Mouse (Mus musculus) embryonic facial prominence, embryonic 14.5 days (tissue): ENCODE measurements at regions not wholly inside any gene's neighbourhood (a gene's known extent, or its start where the extent isn't known, plus 50 kb on each side); places are given as distances from the start of the nearest gene placed in this dataset.

Experiments
- ATAC-seq: fragments of 200-750 bp; cut with Nextera tagmentation; 2 replicates; pipeline ENCODE4 v1.8.0; 2017; ENCODE audit warnings: low read depth, moderate number of reproducible peaks, moderate TSS enrichment
- DNase-seq: peaks from one replicate; pipeline ENCODE4 v3.0.0-alpha.2; 2015; ENCODE audit warnings: low spot score
- H3K27ac ChIP-seq: fragments of 300-500 bp; sonication (generic); replicated peaks from 2 replicates; pipeline ENCODE4 v1.5.1; 2014; ENCODE audit warnings: low read depth, mild to moderate bottlenecking, low read length, moderate library complexity
- H3K27me3 ChIP-seq: fragments of 300-500 bp; sonication (generic); replicated peaks from 2 replicates; pipeline ENCODE4 v1.6.1; 2014; ENCODE audit warnings: low read length; ENCODE audit not compliant: control insufficient read depth, insufficient read depth
- H3K36me3 ChIP-seq: fragments of 300-500 bp; sonication (generic); 2 replicates; pipeline ENCODE4 v1.6.1; 2014; ENCODE audit warnings: low read length, mixed read lengths; ENCODE audit not compliant: control insufficient read depth, insufficient read depth
- H3K4me1 ChIP-seq: fragments of 300-500 bp; sonication (generic); 2 replicates; pipeline ENCODE4 v1.6.1; 2014; ENCODE audit warnings: antibody characterized with exemption, low read length; ENCODE audit not compliant: control insufficient read depth, insufficient read depth
- H3K4me2 ChIP-seq: fragments of 300-500 bp; sonication (generic); 2 replicates; pipeline ENCODE4 v1.6.1; 2014; ENCODE audit warnings: low read depth, mild to moderate bottlenecking, low read length, moderate library complexity, mixed read lengths
- H3K4me3 ChIP-seq: fragments of 300-500 bp; sonication (generic); 2 replicates; pipeline ENCODE4 v1.5.1; 2014; ENCODE audit warnings: low read depth, mild to moderate bottlenecking, low read length
- H3K9ac ChIP-seq: fragments of 300-500 bp; sonication (generic); 2 replicates; pipeline ENCODE4 v1.6.1; 2014; ENCODE audit warnings: low read depth, mild to moderate bottlenecking, low read length, moderate library complexity, mixed read lengths
- H3K9me3 ChIP-seq: fragments of 300-500 bp; sonication (generic); 2 replicates; pipeline ENCODE4 v1.6.1; 2016; ENCODE audit warnings: low read length; ENCODE audit not compliant: control insufficient read depth
- WGBS: fragments of 180-500 bp; shearing (Covaris S2); extraction: QIAGEN DNeasy Blood & Tissue Kit; methylation state at CpG from one replicate; pipeline ENCODE4 v1.1.7; 2014; 5-methylcytosine and 5-hydroxymethylcytosine counted together

DNA sequence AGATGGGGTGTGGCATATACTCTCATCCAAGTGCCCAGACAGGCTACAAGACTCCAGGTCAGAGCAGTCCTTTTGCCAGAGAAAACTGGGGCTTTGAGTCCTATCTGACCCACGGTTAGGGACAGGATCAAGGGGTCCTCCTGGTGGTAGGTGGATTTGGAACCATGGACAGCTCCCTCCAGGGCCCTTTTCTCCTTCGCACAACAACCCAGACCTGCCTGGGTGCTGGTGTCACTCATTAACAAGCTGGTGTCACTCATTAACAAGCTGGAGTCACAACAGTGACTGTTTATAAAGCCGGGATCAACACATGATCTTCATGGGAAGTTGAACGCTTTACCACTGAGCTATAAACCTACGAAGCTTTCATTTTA lies 108.5 kb upstream of the Thy1 start:
- H3K4me3 ChIP-seq = no peak overlapping the region
- ATAC-seq (no peak), DNase-seq (no peak)
- H3K27ac ChIP-seq = no peak overlapping the region
- no peak overlapping the region for H3K4me2 ChIP-seq
- 20% methylated on average over 5 of the region's 5 CpGs for WGBS
- H3K27me3 ChIP-seq = peaks cover 8% of the 10 kb centered on the region
- no peaks in the 10 kb centered on the region for H3K36me3 ChIP-seq
- no peaks in the 10 kb centered on the region for H3K9me3 ChIP-seq
- H3K9ac ChIP-seq = no peak overlapping the region
- H3K4me1 ChIP-seq = no peaks in the 10 kb centered on the region

- Histone ChIP-seq H3K9me3 (no peaks in the 10 kb centered on the region), H3K4me1 (no peaks in the 10 kb centered on the region), H3K27me3 (peaks cover 4% of the 10 kb centered on the region), H3K4me3 (no peak overlapping the region), H3K4me2 (no peak overlapping the region), H3K36me3 (no peaks in the 10 kb centered on the region), H3K27ac (no peak overlapping the region), H3K9ac (no peak overlapping the region)
- WGBS = 67% methylated on average over 11 of the region's 11 CpGs
- ATAC-seq = no peak
- no peak for DNase-seq
These were observed 103.8 kb upstream of the Thy1 start for GRCm38 (mm10) chr9:43939336-43939735.

DNA sequence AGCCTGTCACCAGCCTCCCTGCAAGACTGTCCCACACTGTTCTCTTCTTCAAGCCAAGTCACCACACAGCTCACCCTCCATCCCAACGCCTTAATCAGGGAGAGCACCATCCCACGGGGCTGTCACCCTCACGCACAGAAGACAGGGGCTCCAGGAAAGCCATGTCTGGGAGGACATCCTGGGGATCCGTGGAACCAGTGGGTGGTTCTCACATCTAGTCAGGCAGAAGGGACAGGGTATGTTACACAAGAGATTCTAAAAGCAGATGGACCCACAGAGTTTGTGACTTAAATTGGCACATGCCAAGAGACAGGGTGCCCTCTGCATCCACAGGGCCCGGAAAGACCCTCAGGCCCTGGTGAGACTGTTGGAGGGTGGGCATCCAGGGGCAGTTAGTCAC lies 101.0 kb upstream of the Thy1 start:
- H3K9me3 ChIP-seq = no peaks in the 10 kb centered on the region
- no peaks in the 10 kb centered on the region for H3K27me3 ChIP-seq
- no peaks in the 10 kb centered on the region for H3K4me1 ChIP-seq
- H3K36me3 ChIP-seq = no peaks in the 10 kb centered on the region
- no peak overlapping the region for H3K4me2 ChIP-seq
- H3K9ac ChIP-seq = no peak overlapping the region
- ATAC-seq = no peak
- WGBS = 70% methylated on average over 5 of the region's 5 CpGs
- no peak overlapping the region for H3K4me3 ChIP-seq
- H3K27ac ChIP-seq = no peak overlapping the region
- no peak for DNase-seq

GRCm38 (mm10) chr9:43943522-43943921 lies 99.7 kb upstream of the Thy1 start:
- H3K4me3 ChIP-seq = no peak overlapping the region
- H3K36me3 ChIP-seq = no peaks in the 10 kb centered on the region
- H3K4me2 ChIP-seq = no peak overlapping the region
- H3K27ac ChIP-seq = no peak overlapping the region
- no peaks in the 10 kb centered on the region for H3K9me3 ChIP-seq
- H3K9ac ChIP-seq = no peak overlapping the region
- 28% methylated on average over 6 of the region's 6 CpGs for WGBS
- no peaks in the 10 kb centered on the region for H3K27me3 ChIP-seq
- no peak for DNase-seq
- ATAC-seq = no peak
- no peaks in the 10 kb centered on the region for H3K4me1 ChIP-seq

DNA sequence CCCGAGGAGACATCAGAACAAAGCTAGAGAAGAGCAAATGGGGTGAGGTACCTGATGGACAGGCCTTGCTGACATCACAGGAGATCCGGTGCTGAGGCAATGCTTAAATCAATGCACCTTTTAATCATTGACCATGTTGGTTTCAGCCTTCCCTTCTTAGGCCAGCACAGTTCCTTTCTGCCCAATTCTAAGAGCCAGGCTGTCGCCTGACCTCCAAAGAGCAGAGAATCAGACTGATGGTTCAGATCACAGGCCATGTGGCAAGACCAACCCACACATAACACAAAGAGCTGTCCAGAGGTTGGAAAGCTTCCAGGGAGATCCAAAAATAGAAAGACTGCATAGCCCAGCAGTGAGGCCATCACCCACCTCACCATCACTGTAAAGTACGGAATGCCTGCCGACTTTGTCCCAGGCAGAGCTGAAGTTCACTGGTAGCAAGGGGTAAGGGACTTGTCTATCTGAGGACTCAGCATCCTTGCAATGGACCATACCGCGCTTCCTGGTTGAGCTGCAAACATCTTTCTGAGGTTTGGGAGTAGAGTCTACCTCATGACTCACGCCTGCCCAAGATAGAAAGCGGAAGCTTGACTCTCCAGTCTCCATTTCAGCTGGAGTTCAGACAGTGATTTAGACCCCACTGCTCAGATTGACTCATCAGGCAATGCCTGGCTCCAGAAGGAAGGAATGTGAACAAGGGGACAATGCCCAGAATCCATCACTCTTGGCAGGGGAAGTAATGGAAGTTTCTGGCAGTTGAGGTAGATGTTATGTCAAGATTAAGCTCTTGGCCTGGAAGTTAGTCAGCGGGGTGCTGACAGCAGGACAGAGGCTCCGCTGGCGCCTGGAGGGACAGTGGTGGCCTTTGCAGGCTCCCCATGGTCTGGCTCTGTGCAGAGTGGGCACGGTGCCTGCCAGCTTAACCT lies 98.1 kb upstream of the Thy1 start:
- 77% methylated on average over 13 of the region's 13 CpGs for WGBS
- DNase-seq = no peak
- no peak overlapping the region for H3K4me2 ChIP-seq
- H3K27me3 ChIP-seq = no peaks in the 10 kb centered on the region
- H3K4me1 ChIP-seq = no peaks in the 10 kb centered on the region
- no peaks in the 10 kb centered on the region for H3K9me3 ChIP-seq
- ATAC-seq = no peak
- no peak overlapping the region for H3K4me3 ChIP-seq
- H3K27ac ChIP-seq = no peak overlapping the region
- no peaks in the 10 kb centered on the region for H3K36me3 ChIP-seq
- no peak overlapping the region for H3K9ac ChIP-seq

DNA sequence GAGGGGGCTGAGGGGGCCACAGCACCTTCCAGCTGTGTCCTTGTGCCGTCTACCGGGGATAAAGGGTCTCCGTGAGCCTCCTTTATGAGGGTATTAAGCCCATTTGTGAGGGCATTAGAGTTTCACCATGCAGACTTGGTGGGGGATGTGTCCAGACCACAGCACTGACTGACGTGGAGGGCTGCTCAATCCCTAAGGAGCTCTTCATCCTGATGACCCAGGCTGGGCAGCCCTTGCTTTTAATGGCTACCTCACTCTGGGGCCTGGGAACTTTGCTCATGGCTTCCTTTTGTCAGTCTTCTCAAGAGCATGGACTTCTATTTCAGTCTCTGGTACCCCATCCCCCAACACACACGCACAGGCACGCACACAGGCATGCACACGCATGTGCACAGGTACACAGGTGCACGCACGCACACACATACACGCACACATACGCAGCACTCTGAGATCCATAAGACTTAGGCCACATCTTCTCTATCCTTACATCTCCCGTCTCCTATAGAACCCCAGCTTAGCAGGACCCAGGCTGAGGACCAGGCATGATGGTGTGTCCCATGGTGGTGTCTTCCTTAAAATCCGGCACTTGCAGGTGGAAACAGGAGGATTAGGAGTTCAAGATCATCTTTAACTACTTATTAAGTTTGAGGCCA lies 97.1 kb upstream of the Thy1 start:
- 90% methylated on average over 13 of the region's 13 CpGs for WGBS
- no peak overlapping the region for H3K4me3 ChIP-seq
- no peaks in the 10 kb centered on the region for H3K4me1 ChIP-seq
- ATAC-seq = no peak
- no peaks in the 10 kb centered on the region for H3K27me3 ChIP-seq
- no peaks in the 10 kb centered on the region for H3K36me3 ChIP-seq
- no peak overlapping the region for H3K9ac ChIP-seq
- H3K4me2 ChIP-seq = no peak overlapping the region
- no peak overlapping the region for H3K27ac ChIP-seq
- DNase-seq = no peak
- H3K9me3 ChIP-seq = no peaks in the 10 kb centered on the region

- Histone ChIP-seq H3K27ac (no peak overlapping the region), H3K4me2 (no peak overlapping the region), H3K36me3 (no peaks in the 10 kb centered on the region), H3K9me3 (no peaks in the 10 kb centered on the region), H3K4me3 (no peak overlapping the region), H3K27me3 (no peaks in the 10 kb centered on the region), H3K9ac (no peak overlapping the region), H3K4me1 (no peaks in the 10 kb centered on the region)
- ATAC-seq (no peak), DNase-seq (no peak)
- 44% methylated on average over 5 of the region's 5 CpGs for WGBS
These were observed 96.1 kb upstream of the Thy1 start for GRCm38 (mm10) chr9:43947089-43947488.

- WGBS = 18% methylated on average over 9 of the region's 11 CpGs
- no peak overlapping the region for H3K4me2 ChIP-seq
- peak; percentile 47 for DNase-seq
These were observed 95.6 kb upstream of the Thy1 start for GRCm38 (mm10) chr9:43947490-43948150.

More at GRCm38 (mm10) chr9:43947490-43948150, 95.6 kb upstream of the Thy1 start:
- no peaks in the 10 kb centered on the region for H3K4me1 ChIP-seq
- H3K9ac ChIP-seq = no peak overlapping the region
- H3K27me3 ChIP-seq = no peaks in the 10 kb centered on the region
- no peaks in the 10 kb centered on the region for H3K9me3 ChIP-seq
- no peaks in the 10 kb centered on the region for H3K36me3 ChIP-seq
- H3K4me3 ChIP-seq = no peak overlapping the region
- H3K27ac ChIP-seq = no peak overlapping the region
- peak; percentile 63; the same call in 1 of the 2 replicates for ATAC-seq
